Mouse (Mus musculus) spleen, adult 2 months (tissue): ENCODE results near the gene Gm29776.

Experiments
- CTCF ChIP-seq: fragments of 200-500 bp; IDR thresholded peaks from 2 replicates; pipeline ENCODE4 v1.5.1; 2011; ENCODE audit warnings: mild to moderate bottlenecking, inconsistent platforms; ENCODE audit not compliant: insufficient read depth, insufficient read length, insufficient replicate concordance; ENCODE audit errors: extremely low read depth
- POLR2A ChIP-seq: fragments of 200-500 bp; IDR thresholded peaks from 2 replicates; pipeline ENCODE4 v1.6.1; 2011; ENCODE audit warnings: low read depth, low read length, inconsistent platforms

DNA sequence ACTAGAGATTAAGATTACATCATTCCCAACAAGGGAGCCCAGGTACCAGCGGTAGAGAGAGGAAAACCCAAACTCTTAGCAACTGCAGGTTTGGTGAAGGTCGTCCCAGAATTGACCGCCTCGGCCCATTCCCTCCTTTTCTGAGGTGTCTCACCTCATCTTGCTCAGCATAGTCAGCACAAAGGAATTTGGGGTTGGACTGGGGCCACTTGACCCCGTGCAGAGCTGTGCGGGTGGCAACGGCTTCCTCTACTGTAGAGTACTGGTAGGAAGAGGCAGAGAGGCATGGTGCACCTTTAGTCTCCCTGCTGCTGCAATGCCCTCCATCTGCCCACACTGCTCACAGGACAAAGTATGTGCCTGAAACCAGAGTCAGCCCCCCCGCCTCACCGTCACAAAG is 54.3 kb downstream of the Gm29776 start:
- no peak for TF ChIP-seq POLR2A
- no peak for TF ChIP-seq CTCF
